Comparison of ENCODE assay signal across 40 mouse cellular contexts in genomic region chr3:146651217-146651616, GRCm38 (mm10). TPM values are rescaled to one million over a fixed set of nuclear protein-coding genes. Genes with fewer than 3 reads are reported as not detected.
"Had no signal": no experiment of that assay in that cellular context is flagged by ENCODE, and none has a peak within 500 bp of the region (broad histone marks: within the 10 kb centered on the region; RNA-seq: fewer than 3 reads in every experiment).

TSS of gene 4930503B20Rik (minus strand) at chr3:146651317.

- H3K4me1 ChIP-seq: limb, embryonic 10.5 days; limb, embryonic 12.5 days; limb, embryonic 15.5 days; midbrain, embryonic 10.5 days; midbrain, embryonic 12.5 days; midbrain, embryonic 13.5 days; midbrain, embryonic 15.5 days had no signal

- H3K27me3 ChIP-seq: limb, embryonic 13.5 days; limb, embryonic 15.5 days; liver, embryonic 15.5 days; lung, embryonic 15.5 days; midbrain, embryonic 12.5 days; midbrain, embryonic 13.5 days; midbrain, embryonic 15.5 days had no signal

- H3K4me3 ChIP-seq: limb, embryonic 10.5 days; limb, embryonic 12.5 days; limb, embryonic 13.5 days; limb, embryonic 15.5 days; liver, embryonic 12.5 days; liver, embryonic 13.5 days; liver, embryonic 15.5 days; lung, embryonic 15.5 days; megakaryocyte, embryonic 14.5 days; midbrain, embryonic 10.5 days; midbrain, embryonic 12.5 days; midbrain, embryonic 13.5 days; midbrain, embryonic 15.5 days; myocyte had no signal

- H3K36me3 ChIP-seq: limb, embryonic 10.5 days; limb, embryonic 12.5 days; limb, embryonic 13.5 days; limb, embryonic 15.5 days; liver, embryonic 12.5 days; liver, embryonic 13.5 days; liver, embryonic 15.5 days; lung, embryonic 15.5 days; midbrain, embryonic 10.5 days; midbrain, embryonic 12.5 days; midbrain, embryonic 13.5 days; midbrain, embryonic 15.5 days had no signal

- DNase-seq: left cerebral cortex, postnatal 4 days; liver; liver, embryonic 13.5 days; liver, postnatal 0 days; lung, adult 18-20 months; lung, adult 2 months; lung, postnatal 10 days; lung, postnatal 14 days; lung, postnatal 36 days; lung, postnatal 4 days; midbrain, embryonic 14.5 days had no signal

- H3K27ac ChIP-seq: limb, embryonic 10.5 days; limb, embryonic 12.5 days; limb, embryonic 13.5 days; limb, embryonic 15.5 days; liver, embryonic 12.5 days; liver, embryonic 13.5 days; liver, embryonic 14.5 days; lung, embryonic 15.5 days; macrophage; midbrain, embryonic 10.5 days; midbrain, embryonic 12.5 days; midbrain, embryonic 13.5 days; midbrain, embryonic 15.5 days had no signal

RNA-seq across cellular contexts. Expression of gene 4930503B20Rik, which starts in this region (rescaled TPM):
- total RNA-seq: left cerebral cortex, adult 8-10 months; left cerebral cortex, postnatal 10 days; left cerebral cortex, postnatal 36 days; liver, adult 2 months; megakaryocyte progenitor cell, adult 5-6 weeks; megakaryocyte-erythroid progenitor cell, adult 5-6 weeks; midbrain, postnatal 0 days had no signal
- polyA plus RNA-seq: limb, embryonic 10.5 days; limb, embryonic 11.5 days; limb, embryonic 12.5 days; limb, embryonic 13.5 days; limb, embryonic 15.5 days; liver, adult 2 months; liver, embryonic 11.5 days; liver, embryonic 12.5 days; liver, embryonic 13.5 days; liver, embryonic 14.5 days; liver, embryonic 15.5 days; liver, embryonic 16.5 days; liver, postnatal 0 days; lung, adult 2 months; lung, embryonic 14.5 days; lung, embryonic 16.5 days; lung, postnatal 0 days; macrophage; midbrain, embryonic 10.5 days; midbrain, embryonic 11.5 days; midbrain, embryonic 12.5 days; midbrain, embryonic 13.5 days; midbrain, embryonic 14.5 days; midbrain, embryonic 15.5 days; midbrain, postnatal 0 days; myocyte had no signal
